13 mouse cellular contexts compared by ENCODE assay signal in genomic region chr1:24550031-24550430, GRCm38 (mm10). TPM values are rescaled to one million over a fixed set of nuclear protein-coding genes. Genes with fewer than 3 reads are reported as not detected.
DNase-seq lines count a peak whose midpoint lies in the region; ATAC-seq and TF ChIP-seq lines count a peak whose summit lies in the region.
"Had no signal": no experiment of that assay in that cellular context is flagged by ENCODE, and none has a peak within 500 bp of the region (broad histone marks: within the 10 kb centered on the region; RNA-seq: fewer than 3 reads in every experiment).

No protein-coding gene starts in this region.

- no peaks in the 10 kb centered on the region for H3K9me3 ChIP-seq in kidney, embryonic 16.5 days (ENCODE audit: low read length)
- no peaks in the 10 kb centered on the region for H3K9me3 ChIP-seq in embryonic facial prominence, embryonic 11.5 days (replicated peaks; ENCODE audit: control insufficient read depth, low read length)
- no peaks in the 10 kb centered on the region for H3K9me3 ChIP-seq in hindbrain, embryonic 13.5 days
- H3K9me3 ChIP-seq: forebrain, embryonic 15.5 days; liver, embryonic 15.5 days had no signal

- ATAC-seq in kidney, embryonic 16.5 days (ENCODE audit: low FRiP score, low TSS enrichment), result no peak
- ATAC-seq in embryonic facial prominence, embryonic 11.5 days (replicated peaks; ENCODE audit: insufficient number of reproducible peaks, low FRiP score, low TSS enrichment, low read depth), result no peak
- no peak for ATAC-seq in hindbrain, embryonic 13.5 days (ENCODE audit: low FRiP score)
- ATAC-seq: forebrain, embryonic 15.5 days; inflammation-experienced regulatory T-cells, adult 6 months had no signal

- TF ChIP-seq POLR2A in myocyte (IDR thresholded peaks at IDR 0.05; ENCODE audit: insufficient read length, low read depth), result no peak

- H3K36me3 ChIP-seq in kidney, embryonic 16.5 days (ENCODE audit: insufficient read depth, low read length), result no peaks in the 10 kb centered on the region
- H3K36me3 ChIP-seq in embryonic facial prominence, embryonic 11.5 days (replicated peaks; ENCODE audit: control insufficient read depth, insufficient read depth, low read depth, low read length), result no peaks in the 10 kb centered on the region
- no peaks in the 10 kb centered on the region for H3K36me3 ChIP-seq in myocyte (ENCODE audit: control insufficient read depth, insufficient read depth)
- no peaks in the 10 kb centered on the region for H3K36me3 ChIP-seq in hindbrain, embryonic 13.5 days
- H3K36me3 ChIP-seq: forebrain, embryonic 15.5 days; liver, embryonic 15.5 days had no signal

- no peak overlapping the region for H3ac ChIP-seq in myocyte (ENCODE audit: control insufficient read depth, insufficient read length)

- H3K27ac ChIP-seq in kidney, embryonic 16.5 days (ENCODE audit: low read length), result no peak overlapping the region
- H3K27ac ChIP-seq in embryonic facial prominence, embryonic 11.5 days (replicated peaks; ENCODE audit: low read depth, low read length), result no peak overlapping the region
- no peak overlapping the region for H3K27ac ChIP-seq in hindbrain, embryonic 13.5 days
- H3K27ac ChIP-seq: forebrain, embryonic 15.5 days; liver, embryonic 15.5 days had no signal

- H3K4me2 ChIP-seq in kidney, embryonic 16.5 days (replicated peaks; ENCODE audit: low read depth, low read length), result peak overlapping the region; percentile 3; the same call in 1 of the 2 replicates
- no peak overlapping the region for H3K4me2 ChIP-seq in embryonic facial prominence, embryonic 11.5 days (ENCODE audit: low read depth, low read length)
- peak overlapping the region; percentile 50 for H3K4me2 ChIP-seq in myocyte (ENCODE audit: low read depth)
- H3K4me2 ChIP-seq in hindbrain, embryonic 13.5 days, result no peak overlapping the region
- H3K4me2 ChIP-seq: forebrain, embryonic 15.5 days; liver, embryonic 15.5 days had no signal

- DNase-seq in cerebellum, postnatal 14 days, result peak; percentile 28 to 36
- no peak for DNase-seq in cerebellum, adult 9-11 months
- no peak for DNase-seq in kidney, postnatal 10 days
- DNase-seq in embryonic facial prominence, embryonic 11.5 days (ENCODE audit: low spot score), result peak; percentile 43
- no peak for DNase-seq in testis, postnatal 14 days (ENCODE audit: low spot score)
- DNase-seq: adrenal gland, postnatal 14 days; thymus, adult 18-20 months had no signal

- no peak overlapping the region for H3K9ac ChIP-seq in kidney, embryonic 16.5 days (replicated peaks; ENCODE audit: low read length)
- H3K9ac ChIP-seq in embryonic facial prominence, embryonic 11.5 days (replicated peaks; ENCODE audit: low read length), result no peak overlapping the region
- no peak overlapping the region for H3K9ac ChIP-seq in hindbrain, embryonic 13.5 days
- H3K9ac ChIP-seq: forebrain, embryonic 15.5 days; liver, embryonic 15.5 days had no signal

- no peaks in the 10 kb centered on the region for H3K79me2 ChIP-seq in myocyte (ENCODE audit: control insufficient read depth, insufficient read depth)

- WGBS in kidney, embryonic 16.5 days, result 38% methylated on average over 10 of the region's 10 CpGs
- WGBS in embryonic facial prominence, embryonic 11.5 days, result 42% methylated on average over 10 of the region's 10 CpGs
- WGBS in hindbrain, embryonic 13.5 days, result 75% methylated on average over 10 of the region's 10 CpGs

- H3K27me3 ChIP-seq in kidney, embryonic 16.5 days (ENCODE audit: insufficient read depth, low read length), result no peaks in the 10 kb centered on the region
- no peaks in the 10 kb centered on the region for H3K27me3 ChIP-seq in embryonic facial prominence, embryonic 11.5 days (ENCODE audit: control insufficient read depth, insufficient read depth, low read length)
- H3K27me3 ChIP-seq in myocyte (ENCODE audit: control insufficient read depth, insufficient read depth, insufficient read length), result no peaks in the 10 kb centered on the region
- H3K27me3 ChIP-seq in hindbrain, embryonic 13.5 days, result no peaks in the 10 kb centered on the region
- H3K27me3 ChIP-seq: forebrain, embryonic 15.5 days; liver, embryonic 15.5 days had no signal

- H3K4me1 ChIP-seq in kidney, embryonic 16.5 days (ENCODE audit: insufficient read depth, low read length), result peaks cover 7% of the 10 kb centered on the region; the same call in 1 of the 2 replicates
- no peaks in the 10 kb centered on the region for H3K4me1 ChIP-seq in embryonic facial prominence, embryonic 11.5 days (ENCODE audit: control insufficient read depth, insufficient read depth, low read length)
- no peaks in the 10 kb centered on the region for H3K4me1 ChIP-seq in hindbrain, embryonic 13.5 days (replicated peaks)
- H3K4me1 ChIP-seq: forebrain, embryonic 15.5 days; liver, embryonic 15.5 days had no signal

- H3K4me3 ChIP-seq in kidney, embryonic 16.5 days (ENCODE audit: low read length), result no peak overlapping the region
- H3K4me3 ChIP-seq in embryonic facial prominence, embryonic 11.5 days (ENCODE audit: low read depth, low read length), result no peak overlapping the region
- H3K4me3 ChIP-seq in myocyte, result no peak overlapping the region
- H3K4me3 ChIP-seq in hindbrain, embryonic 13.5 days, result no peak overlapping the region
- H3K4me3 ChIP-seq: forebrain, embryonic 15.5 days; liver, embryonic 15.5 days had no signal

TF ChIP-seq in myocyte, 11 proteins besides CTCF, POLR2A, EP300 and RAD21:
- TF ChIP-seq REST (IDR thresholded peaks at IDR 0.05; ENCODE audit: insufficient read depth, insufficient read length), result no peak
- no peak for TF ChIP-seq USF1 (IDR thresholded peaks at IDR 0.05; ENCODE audit: low read depth)
- no peak for TF ChIP-seq TCF3 (IDR thresholded peaks at IDR 0.05; ENCODE audit: insufficient read length, low read depth)
- TF ChIP-seq E2F4 (IDR thresholded peaks at IDR 0.05; ENCODE audit: insufficient read depth), result no peak
- no peak for TF ChIP-seq POLR2AphosphoS2 (IDR thresholded peaks at IDR 0.05; ENCODE audit: insufficient read length, low read depth)
- TF ChIP-seq MYOD1 (IDR thresholded peaks at IDR 0.05; ENCODE audit: control insufficient read depth in 1 of 3, insufficient read length in 2 of 3, low read depth in 2 of 3), result peak; percentile 39 to 48 (median 44)
- no peak for TF ChIP-seq TCF12 (IDR thresholded peaks at IDR 0.05; ENCODE audit: insufficient read depth, poor library complexity, severe bottlenecking)
- TF ChIP-seq CEBPB (IDR thresholded peaks at IDR 0.05; ENCODE audit: insufficient read depth, poor library complexity, severe bottlenecking), result no peak

RNA-seq across cellular contexts. Expression of gene Col19a1, which starts 37.2 kb away (rescaled TPM):
- polyA plus RNA-seq in kidney, embryonic 16.5 days (2015; fragmentation: Nextera tagmentation; extraction: Ambion mirVana), result 0.15 and 0.23 TPM in 2 replicates
- 0.21 and 0.45 TPM in 2 replicates for polyA plus RNA-seq in embryonic facial prominence, embryonic 11.5 days (2014; fragmentation: Nextera tagmentation; extraction: Ambion mirVana)
- 0.01 TPM for polyA plus RNA-seq in myocyte (2012; fragmentation: generic; extraction: Trizol)
- 1.2 and 1.4 TPM in 2 replicates for polyA plus RNA-seq in hindbrain, embryonic 13.5 days (2015; fragmentation: Nextera tagmentation; extraction: Ambion mirVana)

Comparison
In these comparisons a context has a peak if more than half of its experiments do, and no peak if none do; other contexts are left out.
1. DNase-seq: peak in cerebellum, postnatal 14 days (2 of 2) and embryonic facial prominence, embryonic 11.5 days (single experiment); none in cerebellum, adult 9-11 months (single experiment), kidney, postnatal 10 days (single experiment) and testis, postnatal 14 days (single experiment).
2. H3K4me2 ChIP-seq: peak in kidney, embryonic 16.5 days (single experiment) and myocyte (single experiment); none in embryonic facial prominence, embryonic 11.5 days (single experiment) and hindbrain, embryonic 13.5 days (single experiment).